Mouse (Mus musculus): ENCODE measurements around the gene Ppp1r32.

Ppp1r32 gene

GRCm38 (mm10) chr19:10456752-10457483 is 25.8 kb downstream of the Ppp1r32 start, which contains the start of gene Lrrc10b:
Gene Lrrc10b (minus strand): TSS chr19:10457473.
- peak; percentile 19 for DNase-seq

- no peak for DNase-seq
Observed at GRCm38 (mm10) chr19:10455437-10455806, 27.3 kb downstream of the Ppp1r32 start.

GRCm38 (mm10) chr19:10454718-10455436 is 27.9 kb downstream of the Ppp1r32 start:
- DNase-seq: no peak

GRCm38 (mm10) chr19:10449708-10450107 is 33.0 kb downstream of the Ppp1r32 start:
- DNase-seq: peak; percentile 81

- DNase-seq: no peak
Observed at GRCm38 (mm10) chr19:10449190-10449589, 33.5 kb downstream of the Ppp1r32 start.

GRCm38 (mm10) chr19:10448275-10448674 is 34.5 kb downstream of the Ppp1r32 start:
- DNase-seq: no peak

GRCm38 (mm10) chr19:10444685-10445369 is 37.9 kb downstream of the Ppp1r32 start:
- DNase-seq: no peak

- DNase-seq: peak; percentile 73
Observed at GRCm38 (mm10) chr19:10437521-10437920, 45.2 kb downstream of the Ppp1r32 start.

- no peak for DNase-seq
Observed at GRCm38 (mm10) chr19:10436726-10437125, 46.0 kb downstream of the Ppp1r32 start.

GRCm38 (mm10) chr19:10435908-10436307 is 46.8 kb downstream of the Ppp1r32 start:
- DNase-seq: peak; percentile 84

- no peak for DNase-seq
Observed at GRCm38 (mm10) chr19:10434927-10435326, 47.8 kb downstream of the Ppp1r32 start.

GRCm38 (mm10) chr19:10433879-10434540 is 48.7 kb downstream of the Ppp1r32 start:
- DNase-seq: no peak

GRCm38 (mm10) chr19:10433225-10433624 is 49.5 kb downstream of the Ppp1r32 start:
- DNase-seq: no peak

- no peak for DNase-seq
Observed at GRCm38 (mm10) chr19:10431841-10432240, 50.9 kb downstream of the Ppp1r32 start.

GRCm38 (mm10) chr19:10431410-10431809 is 51.3 kb downstream of the Ppp1r32 start:
- DNase-seq: no peak

GRCm38 (mm10) chr19:10429371-10429770 is 53.4 kb downstream of the Ppp1r32 start:
- no peak for DNase-seq

- peak; percentile 25 for DNase-seq
Observed at GRCm38 (mm10) chr19:10427431-10427830, 55.3 kb downstream of the Ppp1r32 start.

- no peak for DNase-seq
Observed at GRCm38 (mm10) chr19:10426793-10427192, 55.9 kb downstream of the Ppp1r32 start.

- DNase-seq: no peak
Observed at GRCm38 (mm10) chr19:10426312-10426711, 56.4 kb downstream of the Ppp1r32 start.

- DNase-seq: no peak
Observed at GRCm38 (mm10) chr19:10425484-10426270, 57.1 kb downstream of the Ppp1r32 start.

GRCm38 (mm10) chr19:10424751-10425150 is 58.0 kb downstream of the Ppp1r32 start:
- DNase-seq: peak; percentile 36
